Mouse (Mus musculus) layer of hippocampus, adult 18-20 months (tissue): Measurements from ENCODE around the gene Pcsk5. TPM values are rescaled to one million over a fixed set of nuclear protein-coding genes. Genes with fewer than 3 reads are reported as not detected.

ENCODE experiments used
- DNase-seq, 2 experiments: peaks; one replicate each; pipeline ENCODE4 v3.0.0; 2022; ENCODE audit warnings: low spot score in 2 of 2
- total RNA-seq, 2 experiments: library from RNA; stranded (reverse); gene quantifications; 2 replicates each; pipeline ENCODE4 v1.2.3; 2021

Pcsk5 gene
- total RNA-seq, 2 experiments from 2014 or later = 10.6 to 12.3 TPM

DNA sequence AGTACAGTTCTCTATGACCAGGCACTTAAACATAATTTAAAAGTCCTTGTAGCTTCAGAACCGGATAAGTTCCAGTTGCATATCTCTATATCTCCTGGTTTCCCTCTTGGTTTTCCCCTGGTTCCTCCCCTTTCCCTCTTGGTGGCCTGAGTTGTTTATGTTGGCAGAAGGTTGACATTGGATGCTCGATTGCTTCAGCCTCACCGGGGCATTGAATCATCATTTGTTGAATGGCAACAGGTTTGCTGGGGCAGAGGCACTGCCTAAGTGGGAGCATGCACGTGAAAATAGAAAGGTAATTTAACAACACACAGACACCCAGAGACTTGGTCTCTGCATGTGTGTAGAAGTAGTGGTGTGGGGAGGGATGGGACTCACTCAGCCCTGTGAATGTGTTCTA, 436.9 kb downstream of the Pcsk5 start:
- no peak for DNase-seq

DNA sequence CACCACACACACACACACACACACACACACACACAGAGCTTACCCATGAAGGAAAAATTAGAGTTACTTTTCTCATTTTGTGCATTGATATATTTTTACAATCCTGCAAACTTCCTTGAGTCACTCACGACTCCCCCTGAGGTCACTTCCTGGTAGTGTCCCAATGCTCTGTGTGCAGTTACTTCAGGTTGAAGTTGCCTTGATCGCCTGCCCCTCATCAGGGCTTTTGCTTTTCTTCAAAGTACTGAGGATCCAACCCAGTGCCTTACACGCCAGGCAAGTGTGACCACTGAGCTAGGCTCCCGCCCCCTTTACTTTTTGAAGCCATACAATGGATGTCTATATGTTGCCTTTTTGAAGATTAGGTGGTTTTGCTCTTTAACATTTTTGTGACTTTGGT, 437.5 kb downstream of the Pcsk5 start:
- DNase-seq = no peak

DNA sequence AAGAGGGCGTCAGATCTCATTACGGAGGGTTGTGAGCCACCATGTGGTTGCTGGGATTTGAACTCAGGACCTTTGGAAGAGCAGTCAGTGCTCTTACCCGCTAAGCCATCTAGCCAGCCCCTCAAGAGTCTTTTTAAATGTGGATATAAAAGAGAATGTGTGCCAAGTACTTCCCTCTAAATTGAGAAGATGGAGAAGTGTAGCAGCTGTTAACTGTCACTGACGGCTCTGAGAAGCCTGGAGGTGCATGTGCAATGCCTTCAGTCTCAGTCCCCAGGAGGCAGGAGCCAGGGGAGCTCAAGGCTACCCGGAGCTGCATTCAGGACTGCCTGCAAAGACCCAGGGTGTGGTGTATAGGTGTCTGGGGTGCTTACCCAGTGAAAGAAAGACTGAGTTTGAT, 439.5 kb downstream of the Pcsk5 start:
- no peak for DNase-seq

DNA sequence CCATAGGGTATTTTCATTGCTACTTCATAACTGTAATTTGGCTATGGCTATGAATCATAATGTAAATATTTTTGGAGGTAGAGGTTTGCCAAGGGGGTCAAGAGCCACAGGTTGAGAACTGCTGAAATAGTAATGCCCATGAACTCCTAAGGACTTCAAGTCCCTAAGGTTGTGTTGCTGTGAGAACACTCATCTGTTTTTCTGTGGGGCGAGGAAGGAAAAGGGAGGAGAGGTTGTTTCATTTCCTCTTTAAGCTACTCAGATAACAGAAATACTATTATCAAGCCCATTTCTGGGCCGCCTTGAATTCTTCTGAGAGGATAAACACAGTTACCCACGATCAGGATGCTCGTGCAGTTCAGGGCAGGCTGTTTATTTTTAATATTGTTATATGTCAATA, 440.6 kb downstream of the Pcsk5 start:
- DNase-seq = no peak

DNA sequence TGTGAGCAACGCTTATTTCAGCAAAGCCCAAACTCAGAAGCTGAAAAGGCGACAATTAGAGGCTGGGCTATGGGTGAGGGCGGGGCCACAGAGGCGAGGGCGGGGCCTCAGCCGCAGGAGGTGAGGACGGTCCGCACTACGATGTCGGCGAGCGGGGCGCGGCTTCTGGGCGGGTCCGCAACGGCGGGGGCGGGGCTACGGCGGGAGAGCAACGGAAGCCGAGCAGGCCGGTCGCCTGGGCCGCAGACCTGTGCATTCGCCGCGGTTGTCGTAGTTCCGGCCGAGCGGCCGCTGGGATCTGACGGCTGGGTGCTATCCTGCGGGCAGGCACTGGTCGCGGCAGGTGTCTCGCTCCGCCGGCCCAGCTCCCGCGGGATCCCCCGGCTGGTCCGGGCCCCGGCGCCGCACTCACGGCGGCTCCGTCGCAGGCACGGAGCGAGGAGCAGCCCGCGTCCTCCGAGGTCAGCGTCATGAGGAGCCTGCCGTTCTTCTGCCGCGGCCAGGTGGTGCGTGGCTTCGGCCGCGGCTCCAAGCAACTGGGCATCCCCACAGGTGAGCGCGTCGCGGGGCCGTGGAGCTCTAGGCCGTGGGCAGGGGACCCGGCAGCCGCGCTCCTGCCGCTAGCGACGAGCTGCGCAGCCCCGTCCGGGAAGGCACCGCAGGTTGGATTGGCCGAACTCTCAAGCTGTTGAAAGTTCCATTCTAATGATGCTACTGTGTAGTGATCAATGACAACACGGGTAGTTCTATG, 443.4 kb downstream of the Pcsk5 start, which contains the start of gene Rfk:
Rfk (plus strand) TSS at position 203 of the 751 bp plus-strand sequence.
- peak; percentile 84 to 92 for DNase-seq

DNA sequence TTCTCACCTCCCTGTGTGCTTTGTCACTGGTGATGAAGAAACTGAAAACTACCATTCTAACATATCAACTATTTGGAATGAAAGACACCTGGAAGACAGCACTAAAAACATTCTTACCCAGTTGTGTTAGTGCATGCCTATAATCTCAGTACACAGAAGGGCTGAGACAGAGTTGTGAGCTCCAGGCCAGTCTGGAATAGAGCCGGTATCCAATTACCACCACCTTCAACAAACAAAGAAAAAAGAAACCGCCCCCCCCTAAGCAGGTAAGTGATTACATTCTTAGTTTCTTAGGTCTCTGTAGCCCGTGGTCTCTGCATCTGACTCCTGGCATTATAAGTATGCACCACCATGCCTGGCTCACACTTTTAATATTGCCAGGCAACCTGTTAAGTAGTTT, 444.6 kb downstream of the Pcsk5 start:
- DNase-seq = no peak

DNA sequence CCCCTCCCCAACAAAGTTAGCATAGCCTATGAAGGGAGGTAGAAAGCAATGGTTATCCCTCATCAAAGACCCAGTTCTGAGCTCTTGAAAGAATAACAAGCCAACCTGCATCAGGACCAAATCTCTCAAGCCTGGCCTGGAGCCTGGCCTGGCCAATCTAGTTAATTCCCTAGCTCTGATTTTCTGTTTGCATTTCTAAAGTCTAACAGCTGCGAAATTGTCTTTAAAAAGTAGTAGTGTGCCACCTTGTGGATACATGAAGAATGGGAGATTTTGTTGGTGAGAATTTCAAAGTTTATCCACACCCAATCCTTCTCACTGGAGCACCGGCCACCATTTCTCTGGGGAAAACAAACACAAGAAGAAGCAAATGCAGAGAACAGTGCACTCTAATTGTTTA, 449.0 kb downstream of the Pcsk5 start:
- peak in 1 of 2 experiments; percentile 52 for DNase-seq

DNA sequence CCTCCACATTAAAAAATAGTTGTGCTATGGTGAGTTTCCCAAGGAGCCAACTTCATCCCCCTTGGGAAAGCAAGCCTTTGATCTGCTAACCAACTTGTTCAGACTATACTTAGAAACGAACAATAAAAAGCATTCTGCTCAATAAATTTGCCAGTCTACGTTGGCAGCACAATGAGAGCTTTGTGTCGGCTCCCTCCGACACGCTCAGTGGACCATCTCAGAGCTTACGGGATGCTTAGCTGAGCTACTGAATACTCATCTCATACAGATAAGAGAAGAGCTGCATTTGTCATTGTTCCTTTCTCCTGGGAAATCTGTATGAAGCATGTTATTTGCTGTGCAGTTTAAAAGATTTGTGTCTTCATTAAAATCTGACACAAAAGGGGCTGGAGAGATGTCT, 451.0 kb downstream of the Pcsk5 start:
- DNase-seq = no peak

DNA sequence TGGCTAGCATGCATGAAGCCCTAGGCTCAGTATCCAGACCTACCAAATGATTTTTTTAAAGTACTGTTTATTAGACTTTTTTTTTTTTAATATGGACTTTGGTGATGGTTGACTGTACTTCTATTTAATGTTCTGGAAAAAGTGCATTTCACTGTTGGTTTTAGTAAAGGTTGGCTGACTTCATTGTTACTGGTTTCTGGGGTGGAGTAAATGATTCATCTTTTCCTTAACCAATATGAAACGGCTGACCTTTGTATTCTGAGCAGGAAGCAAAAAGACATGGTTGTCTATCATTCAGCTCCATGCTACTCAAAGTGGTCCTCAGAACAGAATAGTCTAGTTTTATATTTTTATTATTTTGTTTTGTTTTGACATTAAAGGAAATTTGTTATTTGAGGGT, 452.0 kb downstream of the Pcsk5 start:
- DNase-seq = no peak

DNA sequence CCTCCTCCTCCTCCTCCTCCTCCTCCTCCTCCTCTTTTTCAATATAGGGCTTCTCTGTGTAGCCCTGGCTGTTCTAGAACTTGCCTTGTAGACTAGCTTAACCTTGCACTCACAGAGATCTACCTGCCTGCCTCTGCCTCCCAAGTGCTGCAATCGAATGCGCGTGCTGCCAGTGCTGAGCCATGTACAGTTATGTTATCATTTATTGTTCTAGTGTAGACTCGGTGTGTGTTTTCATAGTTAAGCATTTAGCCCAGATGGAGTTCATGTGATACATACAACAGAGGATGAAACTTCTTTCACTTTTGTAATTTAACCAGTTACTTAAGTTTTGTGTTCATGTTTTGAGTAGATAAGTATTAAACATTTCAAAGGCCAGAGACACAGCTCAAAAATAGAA, 452.4 kb downstream of the Pcsk5 start:
- no peak for DNase-seq

DNA sequence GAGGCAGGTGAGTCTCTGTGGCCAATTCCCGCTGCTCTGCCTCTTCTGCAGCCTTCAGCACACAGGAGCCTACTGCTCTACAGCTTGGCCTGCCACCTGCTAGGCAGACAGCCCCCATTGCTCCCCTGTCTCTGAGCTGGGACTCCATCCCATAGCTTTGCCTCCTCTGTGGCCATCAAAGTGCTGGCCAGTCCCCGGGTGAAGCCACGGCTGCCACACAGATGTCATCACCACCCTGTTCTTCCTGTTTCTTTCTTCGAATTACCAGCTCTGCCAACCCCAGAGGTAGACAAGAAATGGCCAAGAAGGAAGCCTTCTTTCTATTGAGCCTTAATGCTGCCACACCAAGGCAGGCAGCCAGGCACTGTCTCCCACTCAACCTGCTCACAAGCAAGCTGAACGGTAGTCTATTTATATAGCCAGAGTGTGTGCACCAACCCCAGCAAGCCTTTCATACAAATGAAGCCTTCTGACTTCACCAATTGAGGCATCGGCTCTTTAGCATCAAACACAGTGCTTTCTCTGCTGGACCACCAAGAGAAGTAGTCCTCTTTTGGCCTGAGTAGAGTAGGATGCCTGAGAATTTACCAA, 454.5 kb downstream of the Pcsk5 start:
- DNase-seq = no peak
